Mouse (Mus musculus) CH12.LX (cell line): ENCODE data around the gene Trmt112.

Experiments used
- CHD2 ChIP-seq: IDR thresholded peaks from 2 replicates; pipeline ENCODE4 v1.6.1; 2011; ENCODE audit warnings: low read length, improper control_type of control experiment
- CTCF ChIP-seq, 2 experiments: IDR thresholded peaks in 1 of 2; conservative IDR thresholded peaks in 1 of 2; 2 replicates each; pipeline ENCODE4 v1.5.1; 2011 to 2012; ENCODE audit warnings: low read depth in 2 of 2, low read length in 2 of 2, improper control_type of control experiment in 1 of 2, inconsistent platforms in 1 of 2, mild to moderate bottlenecking in 1 of 2, moderate library complexity in 1 of 2
- EP300 ChIP-seq: IDR thresholded peaks from 2 replicates; pipeline ENCODE4 v1.6.1; 2011; ENCODE audit warnings: low read length, improper control_type of control experiment
- RAD21 ChIP-seq: IDR thresholded peaks from 2 replicates; pipeline ENCODE4 v1.6.1; 2011; ENCODE audit warnings: low read depth, mild to moderate bottlenecking, low read length, improper control_type of control experiment, moderate library complexity
- USF2 ChIP-seq: conservative IDR thresholded peaks from 2 replicates; pipeline ENCODE4 v1.6.1; 2011; ENCODE audit warnings: low read depth, low read length, improper control_type of control experiment

DNA sequence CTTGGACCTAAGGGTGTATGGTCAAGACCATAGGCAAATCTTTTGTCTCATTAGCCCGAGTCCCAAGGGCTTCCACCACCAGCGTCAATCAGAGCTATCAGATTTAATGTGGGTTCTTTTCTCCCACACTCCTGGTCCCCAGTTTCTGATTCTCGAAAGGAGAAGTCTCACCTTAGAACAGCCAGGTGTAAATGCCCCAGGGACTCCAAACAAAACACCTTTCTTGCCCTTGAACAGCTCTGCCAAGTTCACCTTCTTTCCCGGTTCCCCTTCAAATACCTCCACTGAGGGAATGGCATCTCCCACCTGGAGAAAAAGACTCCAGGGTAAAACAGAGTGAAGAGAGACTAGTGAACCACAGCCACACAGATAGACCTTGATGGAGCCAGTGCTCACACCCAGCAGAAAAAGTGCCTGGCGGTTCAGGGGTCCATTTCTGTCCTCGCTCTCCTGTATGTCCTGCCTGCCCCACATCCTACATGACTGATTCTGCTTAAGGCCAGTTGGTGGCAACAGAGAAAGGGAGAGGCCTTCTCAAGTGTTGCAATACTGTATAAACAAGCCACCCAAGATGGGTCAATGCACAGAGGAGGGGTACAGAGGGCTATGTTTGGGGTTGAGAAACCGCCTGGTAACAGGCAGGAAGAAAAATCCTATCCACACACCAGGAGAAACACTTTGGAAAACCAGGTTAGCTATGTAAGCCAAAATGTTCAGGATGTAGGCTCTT lies 1.5 kb upstream of the Trmt112 start:
- no peak for TF ChIP-seq USF2
- no peak for TF ChIP-seq CHD2
- TF ChIP-seq EP300 = no peak
- TF ChIP-seq RAD21 = no peak
- no peak for TF ChIP-seq CTCF (conservative IDR thresholded peaks at IDR 0.05 in 1 of 2, IDR thresholded peaks at IDR 0.05 in 1 of 2; ENCODE audit: low read depth in 2 of 2, low read length in 2 of 2)
